Mouse (Mus musculus) spleen, adult 2 months (tissue): ENCODE data around the gene Rsrc2.

ENCODE experiments used
- CTCF ChIP-seq: fragments of 200-500 bp; IDR thresholded peaks from 2 replicates; pipeline ENCODE4 v1.5.1; 2011; ENCODE audit warnings: mild to moderate bottlenecking, inconsistent platforms; ENCODE audit not compliant: insufficient read depth, insufficient read length, insufficient replicate concordance; ENCODE audit errors: extremely low read depth
- POLR2A ChIP-seq: fragments of 200-500 bp; IDR thresholded peaks from 2 replicates; pipeline ENCODE4 v1.6.1; 2011; ENCODE audit warnings: low read depth, low read length, inconsistent platforms

GRCm38 (mm10) chr5:123749065-123750064 is at the start of gene Rsrc2, which contains the start of gene Kntc1:
- no peak for TF ChIP-seq CTCF
- TF ChIP-seq POLR2A: peak; percentile 92
